Mouse (Mus musculus) macrophage (primary cell): ENCODE measurements around the gene Gm48552. TPM values are rescaled to one million over a fixed set of nuclear protein-coding genes. Genes with fewer than 3 reads are reported as not detected.
A peak's percentile ranks its signal among the peaks of the same experiment; 100 is the strongest.

Source experiments
- H3K27ac ChIP-seq: fragments of 350-480 bp; formaldehyde crosslinking; 2 replicates; pipeline ENCODE4 v1.9.0; 2021
- H3K36me3 ChIP-seq: fragments of 350-480 bp; formaldehyde crosslinking; 2 replicates; pipeline ENCODE4 v1.9.0; 2021; ENCODE audit errors: inconsistent target
- H3K4me3 ChIP-seq: fragments of 350-480 bp; formaldehyde crosslinking; 2 replicates; pipeline ENCODE4 v1.9.0; 2021; ENCODE audit errors: inconsistent target
- H3K79me2 ChIP-seq: fragments of 350-480 bp; formaldehyde crosslinking; 2 replicates; pipeline ENCODE4 v1.9.0; 2021; ENCODE audit errors: inconsistent target
- WGBS: methylation state at CpG from one replicate; pipeline ENCODE4 v1.1.7; 2026; ENCODE audit warnings: inconsistent platforms; ENCODE audit not compliant: missing documents; 5-methylcytosine and 5-hydroxymethylcytosine counted together
- polyA plus RNA-seq: library from polyadenylated mRNA; stranded (reverse); fragments of 250-400 nt; gene quantifications from 3 replicates; pipeline ENCODE4 v1.2.4, GENCODE M21; 2018; ENCODE audit warnings: inconsistent platforms

Gene Gm48552
- polyA plus RNA-seq, 1 experiment from 2014 or later: 0.57 TPM

- Histone ChIP-seq H3K27ac (peak overlapping the region; percentile 86), H3K36me3 (peaks cover 32% of the 10 kb centered on the region; the same call in 1 of the 2 replicates), H3K79me2 (peaks cover 76% of the 10 kb centered on the region; the same call in 1 of the 2 replicates), H3K4me3 (no peak overlapping the region)
- 70% methylated on average over 17 of the region's 18 CpGs for WGBS
Observed at GRCm38 (mm10) chr10:81401521-81402226, 12.9 kb downstream of the Gm48552 start.

- WGBS: 82% methylated on average over 7 of the region's 7 CpGs
- Histone ChIP-seq H3K79me2 (peaks cover 80% of the 10 kb centered on the region), H3K4me3 (no peak overlapping the region), H3K36me3 (peaks cover 31% of the 10 kb centered on the region; the same call in 1 of the 2 replicates), H3K27ac (peak overlapping the region; percentile 86)
Observed at GRCm38 (mm10) chr10:81402227-81402765, 13.5 kb downstream of the Gm48552 start.

- H3K36me3 ChIP-seq: peaks cover 22% of the 10 kb centered on the region; the same call in 1 of the 2 replicates
- H3K27ac ChIP-seq: no peak overlapping the region
- no peak overlapping the region for H3K4me3 ChIP-seq
- 97% methylated on average over 10 of the region's 10 CpGs for WGBS
- peaks cover 69% of the 10 kb centered on the region for H3K79me2 ChIP-seq
Observed at GRCm38 (mm10) chr10:81403511-81403910, 14.7 kb downstream of the Gm48552 start.

- peak overlapping the region; percentile 42 for H3K27ac ChIP-seq
- 77% methylated on average over 9 of the region's 9 CpGs for WGBS
- no peak overlapping the region for H3K4me3 ChIP-seq
- peaks cover 20% of the 10 kb centered on the region; the same call in 1 of the 2 replicates for H3K36me3 ChIP-seq
- H3K79me2 ChIP-seq: peaks cover 64% of the 10 kb centered on the region
Observed at GRCm38 (mm10) chr10:81404082-81404481, 15.3 kb downstream of the Gm48552 start.

DNA sequence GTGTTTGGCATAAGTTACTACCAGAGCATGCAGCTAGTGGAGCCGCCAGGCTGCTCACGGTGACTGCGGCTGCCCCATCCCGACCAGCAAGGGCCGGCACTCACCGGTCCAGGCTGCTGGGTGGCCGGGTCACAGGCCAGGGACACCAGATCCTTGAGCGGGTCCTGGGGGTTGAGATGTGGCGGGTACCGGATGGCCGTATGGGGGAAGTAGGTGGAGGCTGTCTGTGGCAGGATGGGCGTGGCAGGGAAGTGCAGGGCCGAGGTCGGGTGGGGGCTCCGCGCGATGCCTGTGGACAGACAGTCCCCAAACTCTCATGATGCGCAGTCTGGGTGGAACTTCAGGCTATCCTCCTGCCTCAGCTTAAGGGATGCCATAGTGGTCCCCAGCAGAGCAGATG lies 15.9 kb downstream of the Gm48552 start:
- H3K36me3 ChIP-seq: peaks cover 13% of the 10 kb centered on the region; the same call in 1 of the 2 replicates
- H3K27ac ChIP-seq: peak overlapping the region; percentile 93
- H3K79me2 ChIP-seq: peaks cover 64% of the 10 kb centered on the region
- WGBS: 30% methylated on average over 18 of the region's 18 CpGs
- no peak overlapping the region for H3K4me3 ChIP-seq

DNA sequence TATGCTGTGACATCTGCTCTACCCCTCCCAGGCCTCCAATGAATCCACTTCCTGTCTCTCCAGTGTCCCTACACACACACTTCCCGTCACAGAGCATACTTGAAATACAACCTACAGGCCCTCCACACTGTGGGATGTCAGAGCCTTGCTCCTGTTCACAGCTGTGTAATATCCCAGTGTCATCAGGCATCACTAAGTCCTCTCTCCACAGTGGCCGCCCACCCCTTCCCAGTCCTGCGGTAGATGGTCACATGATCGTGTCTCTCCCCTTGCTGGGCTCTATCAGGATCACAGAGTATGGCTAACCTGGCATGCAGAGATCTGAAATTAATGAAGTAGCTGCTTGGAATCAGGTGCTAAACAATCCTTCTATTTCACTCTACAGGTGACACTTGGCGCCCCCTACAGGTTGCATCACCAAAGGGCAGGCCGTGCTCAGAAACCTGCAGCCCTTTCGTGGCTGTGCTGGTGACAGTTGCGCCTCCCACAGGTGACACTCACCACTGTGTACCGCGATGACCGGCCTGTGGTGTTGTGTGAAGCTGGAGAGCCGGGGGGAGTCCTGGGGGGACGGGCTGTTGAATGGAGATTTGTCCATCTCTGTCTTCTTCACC lies 16.9 kb downstream of the Gm48552 start:
- Histone ChIP-seq H3K79me2 (peaks cover 60% of the 10 kb centered on the region), H3K36me3 (peaks cover 11% of the 10 kb centered on the region; the same call in 1 of the 2 replicates), H3K4me3 (no peak overlapping the region), H3K27ac (peak overlapping the region; percentile 93)
- WGBS: 58% methylated on average over 13 of the region's 13 CpGs

- Histone ChIP-seq H3K79me2 (peaks cover 64% of the 10 kb centered on the region), H3K27ac (peak overlapping the region; percentile 93), H3K4me3 (peak overlapping the region; percentile 29), H3K36me3 (peaks cover 11% of the 10 kb centered on the region; the same call in 1 of the 2 replicates)
- 58% methylated on average over 24 of the region's 24 CpGs for WGBS
Observed at GRCm38 (mm10) chr10:81406504-81407440, 18.0 kb downstream of the Gm48552 start.

DNA sequence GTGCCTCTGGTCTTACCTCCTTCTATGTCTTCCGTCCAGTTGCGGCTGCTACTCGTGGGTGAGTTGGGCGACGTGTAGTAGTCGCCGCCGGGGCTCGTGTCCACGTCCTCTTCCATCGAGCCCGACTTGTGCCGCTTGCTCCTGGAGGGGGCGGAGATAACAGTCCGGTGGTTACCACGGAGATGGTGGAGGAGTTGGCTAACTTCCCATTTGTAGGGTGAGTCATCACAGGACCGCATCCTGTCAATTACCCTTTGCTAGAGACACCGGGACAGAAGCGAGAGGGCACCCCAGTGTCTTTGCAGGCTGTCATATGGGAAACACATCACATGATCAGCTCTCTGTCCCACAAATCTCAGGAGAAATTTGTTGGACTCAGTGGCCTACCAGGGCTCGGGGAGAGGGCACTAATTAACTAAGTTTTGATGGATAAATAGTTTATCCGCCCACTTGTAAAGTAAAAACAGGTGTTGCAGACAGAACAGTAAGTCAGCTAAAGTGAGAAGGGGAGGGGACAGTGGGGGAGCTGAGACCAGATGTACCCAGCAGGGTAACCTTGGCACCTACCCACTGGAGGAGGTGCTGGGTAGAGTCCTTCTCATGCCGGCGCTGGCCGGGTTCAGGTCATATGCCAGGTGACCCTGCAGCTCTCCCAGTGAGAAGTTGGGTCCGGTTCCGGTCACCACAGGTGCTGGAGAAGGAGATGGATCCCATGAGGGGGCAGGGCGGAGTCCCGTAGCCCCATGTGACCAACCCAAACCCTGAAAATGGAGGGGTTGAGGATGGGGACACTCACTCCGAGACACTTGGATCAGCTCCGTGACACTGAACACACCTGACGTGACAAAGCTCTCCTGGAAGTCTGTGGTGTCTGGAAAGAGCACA lies 19.0 kb downstream of the Gm48552 start:
- WGBS: 27% methylated on average over 31 of the region's 31 CpGs
- Histone ChIP-seq H3K79me2 (peaks cover 74% of the 10 kb centered on the region), H3K4me3 (peak overlapping the region; percentile 29), H3K36me3 (peaks cover 11% of the 10 kb centered on the region; the same call in 1 of the 2 replicates), H3K27ac (peak overlapping the region; percentile 93)

- Histone ChIP-seq H3K27ac (peak overlapping the region; percentile 93), H3K79me2 (peaks cover 78% of the 10 kb centered on the region), H3K4me3 (no peak overlapping the region), H3K36me3 (peaks cover 10% of the 10 kb centered on the region; the same call in 1 of the 2 replicates)
- WGBS: 72% methylated on average over 13 of the region's 13 CpGs
Observed at GRCm38 (mm10) chr10:81408424-81408729, 19.6 kb downstream of the Gm48552 start.

DNA sequence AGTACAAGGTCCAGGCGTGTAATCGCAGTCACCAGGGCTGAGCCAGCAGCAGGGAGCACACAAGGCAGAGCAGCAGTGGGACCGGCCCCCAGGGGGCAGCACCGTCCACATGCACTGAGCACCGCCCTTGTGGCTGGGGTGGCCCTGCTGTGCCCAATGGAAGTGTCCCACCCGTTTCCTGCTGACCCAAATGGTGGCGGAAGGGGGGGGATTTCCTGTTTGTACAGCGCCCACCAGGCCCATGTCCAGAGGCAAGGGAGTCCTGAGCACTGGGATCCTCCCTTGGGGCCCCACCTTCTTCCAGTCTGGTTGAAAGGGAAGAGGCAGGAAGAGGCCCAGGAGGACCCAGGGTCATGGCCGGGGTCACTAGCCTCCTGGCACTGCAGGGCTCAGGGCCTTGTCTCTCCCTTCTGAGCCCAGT lies 20.1 kb downstream of the Gm48552 start:
- H3K4me3 ChIP-seq: no peak overlapping the region
- H3K36me3 ChIP-seq: peaks cover 5% of the 10 kb centered on the region; the same call in 1 of the 2 replicates
- 10% methylated on average over 8 of the region's 9 CpGs for WGBS
- H3K79me2 ChIP-seq: peaks cover 78% of the 10 kb centered on the region
- peak overlapping the region; percentile 93 for H3K27ac ChIP-seq

DNA sequence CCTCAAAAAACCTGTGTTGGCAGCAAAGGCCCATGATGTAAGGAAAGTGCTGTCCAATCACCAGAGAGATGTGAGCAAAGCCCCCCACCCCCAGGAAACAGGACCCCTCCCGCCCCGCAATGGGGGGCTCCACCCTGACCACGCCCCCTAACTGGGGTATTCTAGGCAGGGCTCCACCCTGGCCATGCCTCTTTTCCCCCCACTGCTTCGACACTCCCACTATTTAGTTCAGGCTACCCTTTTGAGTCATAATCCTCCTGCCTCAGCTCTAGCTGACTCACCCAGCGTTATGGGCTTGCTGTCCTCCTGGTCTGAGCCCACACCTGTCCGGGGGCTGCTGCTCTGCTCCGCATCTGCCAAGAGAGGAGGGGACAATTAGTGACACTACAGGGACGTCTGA lies 20.5 kb downstream of the Gm48552 start:
- Histone ChIP-seq H3K4me3 (peak overlapping the region; percentile 22), H3K36me3 (peaks cover under 1% of the 10 kb centered on the region; the same call in 1 of the 2 replicates), H3K79me2 (peaks cover 78% of the 10 kb centered on the region), H3K27ac (peak overlapping the region; percentile 93)
- 25% methylated on average over 7 of the region's 8 CpGs for WGBS

GRCm38 (mm10) chr10:81410350-81410749 lies 21.5 kb downstream of the Gm48552 start:
- peak overlapping the region; percentile 22 for H3K4me3 ChIP-seq
- 25% methylated on average over 4 of the region's 4 CpGs for WGBS
- H3K27ac ChIP-seq: peak overlapping the region; percentile 93
- H3K79me2 ChIP-seq: peaks cover 80% of the 10 kb centered on the region
- H3K36me3 ChIP-seq: no peaks in the 10 kb centered on the region

DNA sequence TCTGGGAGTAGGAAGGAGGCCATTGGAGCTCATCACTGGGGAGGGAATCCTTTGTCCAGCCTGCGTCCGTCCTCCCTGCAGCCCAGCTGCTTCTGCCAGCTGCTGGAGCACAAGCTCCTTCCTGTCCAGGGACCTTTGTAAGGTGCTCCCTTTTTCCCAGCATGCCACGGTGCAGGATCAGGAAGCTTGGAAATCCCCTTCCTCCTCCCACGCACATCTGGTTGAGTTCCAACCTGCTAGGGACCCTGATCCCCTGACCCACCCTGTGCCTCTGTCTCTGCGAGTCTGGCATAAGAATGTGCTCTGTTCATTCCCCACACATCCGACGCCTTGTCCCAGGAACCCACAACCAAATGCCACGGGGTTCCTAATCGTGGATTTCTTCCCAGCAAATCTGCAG lies 22.2 kb downstream of the Gm48552 start:
- 78% methylated on average over 9 of the region's 9 CpGs for WGBS
- Histone ChIP-seq H3K36me3 (no peaks in the 10 kb centered on the region), H3K27ac (peak overlapping the region; percentile 93), H3K4me3 (no peak overlapping the region), H3K79me2 (peaks cover 80% of the 10 kb centered on the region)
